Mouse (Mus musculus) urinary bladder, adult 2 months (tissue): Measurements from ENCODE around the gene Atg4d. TPM values are rescaled to one million over a fixed set of nuclear protein-coding genes. Genes with fewer than 3 reads are reported as not detected.
"Not testable (repeated sequence)": the region's sequence is repeated elsewhere in the genome, so short reads cannot be mapped to it uniquely, and the experiment has no call there.

Experiments
- DNase-seq: peaks from one replicate; pipeline ENCODE4 v3.0.0; 2022; ENCODE audit warnings: low spot score
- polyA plus RNA-seq: library from polyadenylated mRNA; depleted of rRNA; stranded (reverse); fragments of >200 nt; gene quantifications from 2 replicates; pipeline ENCODE4 v1.2.3, GENCODE M21; 2012; rRNA removed

Atg4d gene
- polyA plus RNA-seq, 1 experiment, result 27.3 TPM

DNA sequence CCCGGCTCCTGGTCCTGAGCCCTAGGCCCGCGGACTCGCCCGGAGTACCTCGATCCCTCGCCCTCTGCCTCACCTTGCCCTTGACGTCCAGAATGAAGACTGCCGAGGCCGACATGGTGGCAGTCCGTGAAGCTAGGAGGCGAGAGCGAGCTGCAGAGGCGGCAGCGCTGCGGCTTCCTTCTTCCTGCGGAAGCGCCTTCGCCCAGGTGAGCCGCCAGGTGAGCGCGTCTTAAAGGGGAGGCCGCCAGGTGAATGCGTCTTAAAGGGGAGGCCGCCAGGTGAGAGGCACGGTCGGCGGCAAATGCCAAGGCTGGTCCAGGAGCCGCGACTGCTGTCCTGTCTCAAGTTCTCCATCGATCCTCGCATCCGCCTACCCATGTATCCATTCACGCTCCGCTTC lies 47.0 kb downstream of the Atg4d start, which contains the start of gene Ap1m2:
Gene Ap1m2, minus strand, starts transcription at position 204 of the 400 bp plus-strand sequence.
- DNase-seq, result peak; percentile 59

DNA sequence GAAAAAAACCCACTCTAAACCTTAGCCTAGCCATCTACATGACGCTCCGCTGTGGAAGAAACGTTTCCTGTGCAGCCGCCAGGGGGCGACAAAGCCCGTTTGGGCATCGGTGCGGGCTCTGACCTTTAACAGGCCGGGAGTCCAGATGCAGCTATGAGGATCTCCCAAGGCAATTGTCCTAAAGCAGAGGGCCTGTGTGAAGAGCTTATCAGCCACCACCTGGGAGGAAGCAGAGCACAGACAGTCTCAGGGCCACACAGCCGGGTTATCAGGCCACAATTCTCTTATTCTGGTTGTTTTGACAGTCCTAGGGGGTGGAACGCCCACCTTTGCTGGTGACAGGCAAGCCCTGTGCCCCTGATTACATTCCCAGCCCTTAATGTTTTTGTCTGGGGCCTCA lies 48.3 kb downstream of the Atg4d start:
- DNase-seq, result peak; percentile 91

DNA sequence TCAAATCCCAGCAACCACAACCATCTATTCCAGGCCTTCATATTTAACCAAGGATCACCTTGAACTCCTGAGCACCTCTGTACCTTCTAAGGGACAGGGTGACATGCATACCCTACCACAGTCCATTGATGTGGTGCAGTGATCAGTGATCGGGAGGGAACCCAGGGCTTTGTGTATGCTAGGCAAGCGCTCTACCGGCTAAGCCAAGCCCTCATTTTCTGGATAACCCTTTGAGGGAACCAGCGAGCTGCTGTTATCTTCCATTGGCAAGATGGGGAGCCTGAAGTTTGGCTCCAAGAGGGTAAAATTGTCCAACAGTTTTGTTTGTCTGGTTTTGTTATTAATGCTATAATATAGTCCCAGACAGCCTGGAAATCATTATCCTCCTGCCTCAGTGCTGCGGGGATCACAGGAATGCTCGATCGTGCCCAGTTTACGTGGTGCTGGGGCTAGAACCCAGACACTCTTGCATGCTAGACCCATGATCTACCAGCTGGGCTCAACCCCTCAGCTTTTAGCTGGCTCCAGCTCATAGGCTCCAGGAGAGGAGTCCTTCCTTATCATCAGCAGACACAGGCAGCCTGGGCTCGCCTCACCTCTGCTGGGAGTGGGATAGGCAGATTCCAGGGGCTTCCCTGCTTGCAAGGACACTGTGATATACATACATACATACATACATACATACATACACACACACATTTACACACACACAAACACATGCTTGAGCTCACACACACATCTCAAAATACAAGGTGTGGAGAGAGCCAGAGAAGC lies 49.5 kb downstream of the Atg4d start:
- no peak for DNase-seq

DNA sequence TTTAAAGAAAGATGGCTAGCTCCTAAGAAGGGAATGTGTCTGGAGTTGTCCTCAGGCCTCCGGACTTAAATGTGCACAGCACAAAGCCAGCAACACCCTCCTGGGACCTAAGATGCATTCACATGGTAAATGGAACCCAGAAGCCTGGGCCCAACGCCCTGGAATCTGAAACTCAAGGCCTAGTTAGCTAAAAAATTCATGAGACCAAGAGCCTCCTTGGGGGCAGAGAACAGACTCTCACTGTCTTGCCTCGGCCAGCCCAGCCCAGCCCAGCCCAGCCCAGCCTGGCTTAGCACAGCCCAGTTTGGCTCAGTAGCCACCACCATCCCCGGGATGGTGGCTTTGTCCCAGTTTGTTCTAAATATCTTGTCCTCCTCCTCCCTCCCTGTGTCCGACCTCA lies 50.3 kb downstream of the Atg4d start:
- no peak for DNase-seq

DNA sequence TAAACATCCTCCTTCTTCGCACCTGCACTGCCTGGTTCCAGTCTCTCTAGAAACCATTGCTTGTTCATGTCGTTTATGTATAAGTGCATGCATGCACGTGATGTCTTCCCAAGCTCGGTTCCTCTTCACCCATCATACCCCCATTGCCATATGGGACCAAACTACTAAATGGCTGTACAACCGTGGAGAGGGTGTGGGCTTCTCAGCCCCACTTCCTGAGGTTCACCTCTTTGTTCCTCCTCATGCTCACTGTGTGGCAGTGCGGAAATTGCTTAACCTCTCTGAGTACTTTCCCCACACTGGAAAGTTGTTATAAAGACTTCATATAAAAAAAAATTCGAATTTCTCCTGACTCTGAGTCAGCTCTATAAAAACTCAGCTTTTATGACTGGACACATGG lies 51.6 kb downstream of the Atg4d start:
- no peak for DNase-seq

- no peak for DNase-seq
Measured at GRCm38 (mm10) chr9:21318792-21319191, 53.7 kb downstream of the Atg4d start.

DNA sequence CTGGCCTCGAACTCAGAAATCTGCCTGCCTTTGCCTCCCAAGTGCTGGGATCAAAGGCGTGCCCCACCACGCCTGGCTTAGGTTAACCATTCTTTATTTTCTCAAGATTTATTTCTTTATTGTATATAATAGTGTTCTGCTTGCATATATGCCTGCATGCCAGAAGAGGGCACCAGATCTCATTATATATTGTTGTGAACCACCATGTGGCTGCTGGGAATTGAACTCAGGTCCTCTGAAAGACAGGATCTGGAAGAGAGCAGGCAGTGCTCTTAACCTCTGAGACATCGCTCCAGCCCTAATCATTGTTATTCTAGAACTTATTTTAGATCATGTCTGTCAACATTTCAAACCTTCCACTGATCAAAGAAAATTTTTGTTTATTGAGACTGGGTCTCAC lies 54.4 kb downstream of the Atg4d start:
- no peak for DNase-seq

DNA sequence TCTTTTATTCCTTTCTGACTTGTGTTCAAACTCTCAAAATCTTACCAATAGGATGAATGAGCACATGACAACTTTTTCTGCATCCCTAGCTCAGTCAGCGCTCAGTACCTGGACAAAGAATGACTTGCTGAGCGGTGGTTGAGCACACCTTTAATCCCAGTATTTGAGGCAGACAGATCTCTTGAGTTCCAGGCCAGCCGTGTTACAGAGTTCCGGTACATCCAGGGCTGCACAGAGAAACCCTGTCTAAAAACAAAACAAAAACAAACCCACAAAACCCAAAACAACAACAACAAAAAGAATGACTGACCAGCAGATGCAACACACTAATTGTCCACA lies 55.2 kb downstream of the Atg4d start:
- DNase-seq, result no peak

DNA sequence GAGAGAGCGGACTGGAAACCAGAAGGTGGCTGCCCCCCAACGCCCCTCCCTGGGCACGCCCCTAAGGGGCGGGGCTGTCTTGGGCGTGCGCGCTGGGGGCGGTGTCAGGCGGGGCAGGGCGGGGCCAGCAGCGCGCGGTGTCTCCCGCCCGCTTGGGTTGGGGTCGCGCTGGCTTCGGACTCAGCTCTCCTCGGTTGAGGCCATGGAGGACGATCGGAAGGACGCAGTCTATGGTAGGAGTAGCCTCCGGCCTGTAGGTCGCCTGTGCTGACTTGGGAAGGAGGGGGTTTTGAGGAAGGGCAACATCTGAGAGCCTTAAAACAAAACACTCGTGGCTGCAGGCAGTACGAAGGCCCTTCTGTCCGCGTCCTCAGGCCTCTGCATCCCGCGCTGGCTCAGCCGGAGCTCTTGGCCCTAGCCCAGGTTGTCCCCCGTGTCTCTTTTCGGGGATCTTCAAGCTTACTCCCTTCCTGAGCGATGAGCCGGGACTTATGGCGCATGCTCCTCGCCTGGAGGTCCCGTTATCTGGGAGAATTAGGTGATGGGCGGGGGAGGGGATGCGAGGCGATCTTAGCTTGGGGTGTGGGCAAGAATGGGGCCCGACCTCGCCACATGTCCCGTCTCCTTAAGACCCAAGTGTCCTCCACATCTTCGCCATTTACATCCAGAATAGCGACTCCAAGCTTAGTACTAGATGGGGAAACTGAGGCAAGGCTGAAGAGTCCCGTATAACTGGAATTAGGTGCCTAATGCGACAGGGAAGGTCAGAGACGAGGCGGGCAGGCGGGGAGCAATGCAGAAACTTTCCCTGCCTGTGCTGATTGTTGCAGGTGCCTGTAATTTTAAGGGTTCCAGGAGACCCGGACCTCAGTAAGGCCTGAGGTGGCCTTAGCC lies 55.8 kb downstream of the Atg4d start, which contains the start of gene Slc44a2:
Gene Slc44a2, plus strand, starts transcription at position 80 of the 894 bp plus-strand sequence.
- DNase-seq, result peak; percentile 77

DNA sequence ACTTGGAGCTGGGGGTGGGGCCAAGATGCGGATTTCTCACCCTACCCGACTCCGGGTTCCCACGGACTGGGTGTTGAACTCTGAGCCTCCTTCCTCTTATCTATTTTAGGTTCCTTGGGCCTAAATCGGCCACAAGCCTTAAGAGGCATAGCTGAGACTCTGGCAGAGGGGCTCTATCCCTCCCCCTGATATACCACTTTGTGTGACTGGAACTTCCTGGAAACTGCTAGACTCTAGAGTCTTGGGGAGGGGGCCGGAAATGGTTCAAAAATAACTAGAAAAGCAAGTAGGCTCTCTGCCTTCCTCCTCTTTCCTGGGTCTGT lies 56.4 kb downstream of the Atg4d start:
- no peak for DNase-seq

GRCm38 (mm10) chr9:21322211-21322916 lies 57.3 kb downstream of the Atg4d start:
- no peak for DNase-seq

- not testable (repeated sequence) for DNase-seq
Measured at GRCm38 (mm10) chr9:21322917-21323297, 57.8 kb downstream of the Atg4d start.

DNA sequence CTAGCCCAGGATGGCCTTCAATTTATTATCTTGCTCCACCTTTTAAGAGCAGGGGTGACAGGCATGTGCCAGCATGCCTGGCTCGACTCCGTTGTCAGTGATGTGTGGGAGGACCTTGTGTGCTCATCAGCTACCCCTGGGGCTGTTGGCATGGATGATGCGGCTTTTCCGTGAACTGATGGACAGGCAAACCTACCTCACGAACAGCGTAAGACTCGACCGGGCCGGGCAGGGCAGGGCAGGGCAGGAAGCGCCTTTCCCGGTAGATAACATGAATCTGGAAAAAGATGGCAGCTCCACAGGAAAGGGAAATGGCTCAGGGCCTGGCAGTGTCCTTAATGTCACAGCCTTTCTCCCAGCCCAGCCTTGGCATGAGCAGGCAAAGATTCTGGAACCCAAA lies 59.2 kb downstream of the Atg4d start:
- no peak for DNase-seq

Other genes starting within 250 kb of the Atg4d start
- gene Icam1, start 249.3 kb upstream of the Atg4d start, polyA plus RNA-seq, result 27.4 and 28.7 TPM in 2 replicates
- 1.1 and 1.5 TPM in 2 replicates for gene Icam4, start 235.9 kb upstream of the Atg4d start, polyA plus RNA-seq
- gene Icam5, start 233.2 kb upstream of the Atg4d start, polyA plus RNA-seq, result 1.2 TPM in 2 replicates
- 0.43 TPM in 1 of 2 replicates, not detected in the other for gene Zglp1, start 198.2 kb upstream of the Atg4d start, polyA plus RNA-seq
- gene Gm49373, start 192.2 kb upstream of the Atg4d start, polyA plus RNA-seq, result 0.80 and 0.94 TPM in 2 replicates
- 51.2 and 63.1 TPM in 2 replicates for gene Fdx1l, start 191.7 kb upstream of the Atg4d start, polyA plus RNA-seq
- gene Gm38431, start 173.3 kb upstream of the Atg4d start, polyA plus RNA-seq, result 1.3 and 1.8 TPM in 2 replicates
- 24.2 and 33.2 TPM in 2 replicates for gene Raver1, start 173.3 kb upstream of the Atg4d start, polyA plus RNA-seq
- gene Tyk2, start 134.1 kb upstream of the Atg4d start, polyA plus RNA-seq, result 23.9 and 28.5 TPM in 2 replicates
- gene Cdc37, start 115.3 kb upstream of the Atg4d start, polyA plus RNA-seq, result 198 and 211 TPM in 2 replicates
- 8.3 and 11.6 TPM in 2 replicates for gene Pde4a, start 99.6 kb upstream of the Atg4d start, polyA plus RNA-seq
- gene Keap1, start 25.9 kb upstream of the Atg4d start, polyA plus RNA-seq, result 36.8 and 38.7 TPM in 2 replicates
- gene S1pr5, start 16.9 kb upstream of the Atg4d start, polyA plus RNA-seq, result 0.32 and 0.47 TPM in 2 replicates
- gene Kri1, start 22.7 kb downstream of the Atg4d start, polyA plus RNA-seq, result 31.0 and 31.8 TPM in 2 replicates
- gene Cdkn2d, start 26.1 kb downstream of the Atg4d start, polyA plus RNA-seq, result 17.9 and 18.2 TPM in 2 replicates
- gene Ap1m2, start 47.0 kb downstream of the Atg4d start, polyA plus RNA-seq, result 40.7 and 46.5 TPM in 2 replicates
- gene Slc44a2, start 55.4 kb downstream of the Atg4d start, polyA plus RNA-seq, result 136 and 143 TPM in 2 replicates
- gene Ilf3, start 102.6 kb downstream of the Atg4d start, polyA plus RNA-seq, result 43.9 and 48.5 TPM in 2 replicates
- gene Qtrt1, start 146.5 kb downstream of the Atg4d start, polyA plus RNA-seq, result 32.2 and 38.8 TPM in 2 replicates
- 76.4 and 91.4 TPM in 2 replicates for gene Dnm2, start 159.6 kb downstream of the Atg4d start, polyA plus RNA-seq
- 32.2 and 36.4 TPM in 2 replicates for gene Tmed1, start 245.0 kb downstream of the Atg4d start, polyA plus RNA-seq